Mouse (Mus musculus) megakaryocyte, adult 5-6 weeks (primary cell): ENCODE measurements around the gene Nup85. TPM values are rescaled to one million over a fixed set of nuclear protein-coding genes. Genes with fewer than 3 reads are reported as not detected.
"Not testable (repeated sequence)": the region's sequence is repeated elsewhere in the genome, so short reads cannot be mapped to it uniquely, and the experiment has no call there.

Source experiments
- ATAC-seq: 2 replicates; pipeline ENCODE4 v1.8.0; 2016; ENCODE audit warnings: mild to moderate bottlenecking, inconsistent platforms; ENCODE audit not compliant: poor library complexity, severe bottlenecking
- total RNA-seq, 2 experiments: library from RNA; stranded (forward) in 1 of 2; stranded (reverse) in 1 of 2; fragments of 153-499, 151-499 nt in 1 of 2; fragments of 221-1000, 200-1000 nt in 1 of 2; gene quantifications; 2 replicates each; pipeline versions ENCODE4 v1.2.3 to v1.2.4; 2015 to 2017

Nup85 gene
- 52.2 and 59.7 TPM in 2 replicates for total RNA-seq (2015)
- total RNA-seq (2017), result 59.5 and 59.9 TPM in 2 replicates

- ATAC-seq, result peak; percentile 98
These were observed at the start of gene Nup85 for GRCm38 (mm10) chr11:115564064-115564809. Nup85 (plus strand) TSS chr11:115564434.

GRCm38 (mm10) chr11:115515021-115515420 is 49.2 kb upstream of the Nup85 start:
- no peak for ATAC-seq

GRCm38 (mm10) chr11:115516942-115517341 is 47.3 kb upstream of the Nup85 start:
- no peak for ATAC-seq

- no peak for ATAC-seq
These were observed 45.5 kb upstream of the Nup85 start for GRCm38 (mm10) chr11:115518693-115519092.

GRCm38 (mm10) chr11:115519581-115519980 is 44.7 kb upstream of the Nup85 start:
- no peak for ATAC-seq

GRCm38 (mm10) chr11:115520218-115520617 is 44.0 kb upstream of the Nup85 start:
- ATAC-seq, result no peak

- ATAC-seq, result no peak
These were observed 43.2 kb upstream of the Nup85 start for GRCm38 (mm10) chr11:115521080-115521479.

- ATAC-seq, result no peak
These were observed 42.0 kb upstream of the Nup85 start for GRCm38 (mm10) chr11:115522238-115522637.

- no peak for ATAC-seq
These were observed 41.5 kb upstream of the Nup85 start for GRCm38 (mm10) chr11:115522703-115523102.

GRCm38 (mm10) chr11:115526446-115526845 is 37.8 kb upstream of the Nup85 start:
- not testable (repeated sequence) for ATAC-seq

- no peak for ATAC-seq
These were observed 29.4 kb upstream of the Nup85 start for GRCm38 (mm10) chr11:115534759-115535371.

- ATAC-seq, result peak; percentile 34
These were observed 28.7 kb upstream of the Nup85 start for GRCm38 (mm10) chr11:115535401-115536037.

- ATAC-seq, result peak; percentile 98
These were observed 28.1 kb upstream of the Nup85 start, which contains the start of gene Sumo2 for GRCm38 (mm10) chr11:115536038-115536681. Sumo2 (minus strand) TSS chr11:115536276.

- no peak for ATAC-seq
These were observed 27.2 kb upstream of the Nup85 start for GRCm38 (mm10) chr11:115536856-115537568.

GRCm38 (mm10) chr11:115538045-115538444 is 26.2 kb upstream of the Nup85 start:
- ATAC-seq, result no peak

- no peak for ATAC-seq
These were observed 20.7 kb upstream of the Nup85 start for GRCm38 (mm10) chr11:115543571-115543970.

GRCm38 (mm10) chr11:115552783-115553182 is 11.5 kb upstream of the Nup85 start:
- ATAC-seq, result peak; percentile 47

GRCm38 (mm10) chr11:115555717-115556116 is 8.5 kb upstream of the Nup85 start:
- ATAC-seq, result no peak

- ATAC-seq, result no peak
These were observed 828 bp upstream of the Nup85 start for GRCm38 (mm10) chr11:115563406-115563805.

GRCm38 (mm10) chr11:115564961-115565360 is 727 bp downstream of the Nup85 start:
- ATAC-seq, result no peak

- no peak for ATAC-seq
These were observed 14.8 kb downstream of the Nup85 start for GRCm38 (mm10) chr11:115579080-115579479.
